Mouse (Mus musculus) embryo, embryonic 10.5 days (tissue): Measurements from ENCODE around the gene Pde4b.

Experiments
- DNase-seq: peaks from one replicate; pipeline ENCODE4 v3.0.0-alpha.2; 2015; ENCODE audit warnings: low spot score

Pde4b gene

DNA sequence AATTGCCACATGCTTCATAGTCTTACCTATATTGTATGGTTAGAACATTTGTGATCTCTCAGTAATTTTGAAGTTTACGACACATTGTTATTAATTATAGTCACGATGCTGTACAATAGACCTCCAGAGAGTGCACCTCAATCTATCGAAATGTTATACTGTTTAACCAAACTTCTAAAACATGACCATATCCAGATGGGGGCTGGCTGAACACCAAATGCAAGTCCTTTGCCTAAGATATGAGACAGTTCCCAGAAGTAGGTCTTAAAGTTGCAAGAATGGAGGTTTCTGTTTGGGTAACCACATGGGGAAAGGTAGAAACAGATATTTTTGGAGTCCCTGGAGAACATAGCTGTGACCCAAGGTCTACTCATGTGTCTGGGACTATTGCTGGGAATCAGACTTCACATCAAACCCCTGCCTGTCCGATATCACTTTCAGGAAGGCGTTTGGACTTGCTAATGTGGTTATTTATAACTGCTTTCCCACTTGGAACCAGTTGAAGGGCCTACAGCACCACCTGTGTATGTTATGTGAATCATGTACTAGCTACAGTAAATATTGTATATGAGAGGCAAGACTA lies 452.3 kb downstream of the Pde4b start:
- DNase-seq: no peak

GRCm38 (mm10) chr4:102542976-102543375 lies 455.6 kb downstream of the Pde4b start:
- no peak for DNase-seq

DNA sequence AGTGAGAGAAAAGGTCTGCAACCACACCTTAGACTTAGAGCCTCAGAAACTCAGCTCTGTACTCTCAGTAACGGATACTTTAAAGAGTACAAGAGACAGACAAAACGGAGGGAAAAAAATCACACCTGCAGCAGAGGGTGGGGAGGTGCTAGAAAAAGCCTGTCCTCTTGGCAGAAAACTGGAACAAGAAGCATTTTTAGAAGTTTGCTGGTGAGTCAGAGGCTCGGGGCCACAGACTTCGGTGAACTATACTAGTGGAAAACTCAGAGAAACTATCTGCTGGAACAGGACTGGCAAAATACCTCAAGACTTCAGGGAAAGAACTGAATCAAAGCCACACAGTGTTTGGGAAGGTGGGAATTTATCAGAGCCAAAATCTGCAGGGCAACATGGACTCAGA lies 457.9 kb downstream of the Pde4b start:
- DNase-seq: no peak

DNA sequence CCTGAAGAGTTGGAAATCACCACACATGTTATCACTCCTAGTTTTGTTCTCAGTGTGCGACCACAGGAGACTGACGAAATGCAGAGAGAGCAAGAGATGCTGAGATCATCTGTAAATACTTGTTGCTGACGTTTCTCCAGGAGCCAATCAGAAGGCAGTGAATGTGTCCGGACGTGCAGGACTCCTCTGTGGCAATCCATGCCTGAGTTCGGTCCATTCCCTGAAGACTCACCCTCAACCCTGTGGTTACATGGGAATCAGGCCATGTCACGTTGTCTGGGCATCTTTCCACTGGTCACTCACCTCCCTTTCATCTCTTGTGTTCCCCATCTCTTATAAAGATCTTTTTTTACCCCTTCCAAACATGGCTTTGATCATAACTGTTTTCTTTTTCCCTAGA lies 468.2 kb downstream of the Pde4b start:
- DNase-seq: no peak

DNA sequence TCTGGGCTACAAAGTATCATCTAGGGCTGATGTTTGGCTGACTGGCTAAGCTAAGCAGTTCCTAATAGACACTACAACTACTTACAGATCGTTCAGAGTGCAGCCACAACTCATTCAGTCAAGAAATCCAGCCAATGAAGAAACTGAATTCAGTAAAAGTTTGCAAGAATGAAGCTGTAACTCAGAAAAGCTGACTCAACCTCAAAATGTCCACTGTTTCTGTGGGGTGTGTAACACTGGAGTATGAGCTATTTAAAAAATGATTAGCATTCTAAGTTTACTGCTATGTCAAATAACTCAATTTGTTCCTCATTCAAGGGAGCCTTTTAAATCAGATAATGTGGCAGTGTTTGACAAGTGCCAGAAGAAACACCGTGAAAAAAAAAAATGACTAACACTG lies 469.7 kb downstream of the Pde4b start:
- DNase-seq: no peak

- DNase-seq: no peak
Observed at GRCm38 (mm10) chr4:102557508-102558220, 470.3 kb downstream of the Pde4b start.

DNA sequence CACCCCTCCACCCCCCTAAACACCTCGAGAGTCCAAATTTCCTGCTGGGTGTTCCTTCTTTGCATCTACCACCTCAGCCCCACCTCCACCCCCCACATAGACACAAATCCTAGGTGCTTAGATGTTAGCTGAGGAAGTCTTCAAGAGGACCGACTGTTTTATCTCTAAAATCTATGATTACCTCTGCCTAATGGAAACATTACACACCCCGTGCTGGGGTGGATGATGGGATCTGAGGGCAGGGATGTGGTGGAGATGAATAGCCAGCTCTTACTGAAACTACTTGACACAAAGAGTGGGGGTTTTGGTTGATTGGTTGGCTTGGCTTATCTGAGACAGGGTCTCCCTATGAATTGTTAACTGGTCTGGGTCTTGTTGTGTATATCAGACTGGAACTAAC lies 471.0 kb downstream of the Pde4b start:
- DNase-seq: no peak

- no peak for DNase-seq
Observed at GRCm38 (mm10) chr4:102560676-102561280, 473.4 kb downstream of the Pde4b start.

DNA sequence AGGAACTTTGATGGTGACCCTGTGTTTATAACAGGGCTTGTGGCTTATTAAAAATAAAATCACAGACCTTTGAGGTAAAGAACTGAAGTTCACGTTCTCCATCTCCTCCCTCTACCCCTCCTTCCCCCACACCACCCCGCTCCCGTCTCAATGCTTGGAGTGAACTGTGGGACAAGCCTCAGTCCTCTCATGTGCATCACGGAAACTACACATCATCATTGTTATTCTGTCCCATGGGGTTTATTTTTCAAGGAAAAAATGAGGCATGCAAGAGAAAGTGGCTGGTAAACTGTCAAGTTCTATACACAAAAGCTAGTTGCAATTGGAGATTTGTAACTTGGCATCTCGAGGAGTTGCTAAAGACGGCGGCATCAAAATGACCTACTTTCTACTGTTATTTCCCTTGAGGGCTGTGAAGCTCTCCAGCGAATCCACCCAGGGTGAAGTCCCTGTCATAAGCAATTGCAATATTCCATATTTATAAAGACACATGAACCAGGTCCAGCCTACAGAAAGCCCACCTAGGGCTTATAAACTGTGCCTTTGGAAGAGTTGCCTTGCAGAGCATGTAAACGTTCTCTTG lies 476.0 kb downstream of the Pde4b start:
- no peak for DNase-seq

DNA sequence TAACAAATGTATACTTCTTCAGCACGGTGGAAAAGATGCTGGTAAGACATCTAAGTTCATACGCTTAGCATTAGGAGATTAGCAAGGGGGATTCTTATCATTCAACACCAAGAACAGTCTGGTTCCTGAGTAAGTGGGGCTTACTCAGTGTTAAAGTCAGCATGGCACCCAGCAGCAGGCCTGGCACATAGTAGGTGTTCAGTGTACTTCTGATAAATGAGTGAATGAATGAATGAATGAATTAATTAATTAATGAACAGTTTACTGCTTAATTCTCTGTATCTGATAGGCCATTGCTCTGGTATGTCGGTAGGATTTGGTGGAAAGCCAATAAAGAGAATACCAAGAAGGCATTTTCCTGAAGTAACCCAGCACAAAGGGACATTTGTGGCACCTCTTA lies 476.9 kb downstream of the Pde4b start:
- DNase-seq: no peak

- no peak for DNase-seq
Observed at GRCm38 (mm10) chr4:102566421-102566820, 479.1 kb downstream of the Pde4b start.

GRCm38 (mm10) chr4:102567111-102567510 lies 479.8 kb downstream of the Pde4b start:
- DNase-seq: no peak

- DNase-seq: no peak
Observed at GRCm38 (mm10) chr4:102567676-102568254, 480.4 kb downstream of the Pde4b start.

DNA sequence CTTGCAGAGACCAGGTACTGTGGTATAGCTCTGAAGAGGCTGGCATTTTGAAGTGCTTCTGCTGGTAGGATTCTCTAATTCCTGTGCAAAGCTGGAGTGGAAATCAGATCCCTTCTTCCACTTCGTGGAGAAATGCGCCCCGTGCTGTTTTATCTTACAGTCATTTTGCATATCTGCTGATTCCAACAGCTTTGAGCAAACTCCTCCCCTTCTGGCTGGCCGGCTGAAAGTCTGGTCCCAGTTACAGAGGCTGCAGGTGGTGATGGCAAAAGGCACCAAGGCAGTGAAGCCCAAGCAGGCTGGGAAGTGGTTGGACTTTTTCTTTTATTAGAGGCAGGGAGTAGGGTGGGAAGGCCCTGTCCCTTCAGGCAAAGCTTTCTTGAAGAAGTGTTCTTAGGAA lies 481.2 kb downstream of the Pde4b start:
- peak; percentile 45 for DNase-seq

- DNase-seq: no peak
Observed at GRCm38 (mm10) chr4:102569101-102569583, 481.8 kb downstream of the Pde4b start.

DNA sequence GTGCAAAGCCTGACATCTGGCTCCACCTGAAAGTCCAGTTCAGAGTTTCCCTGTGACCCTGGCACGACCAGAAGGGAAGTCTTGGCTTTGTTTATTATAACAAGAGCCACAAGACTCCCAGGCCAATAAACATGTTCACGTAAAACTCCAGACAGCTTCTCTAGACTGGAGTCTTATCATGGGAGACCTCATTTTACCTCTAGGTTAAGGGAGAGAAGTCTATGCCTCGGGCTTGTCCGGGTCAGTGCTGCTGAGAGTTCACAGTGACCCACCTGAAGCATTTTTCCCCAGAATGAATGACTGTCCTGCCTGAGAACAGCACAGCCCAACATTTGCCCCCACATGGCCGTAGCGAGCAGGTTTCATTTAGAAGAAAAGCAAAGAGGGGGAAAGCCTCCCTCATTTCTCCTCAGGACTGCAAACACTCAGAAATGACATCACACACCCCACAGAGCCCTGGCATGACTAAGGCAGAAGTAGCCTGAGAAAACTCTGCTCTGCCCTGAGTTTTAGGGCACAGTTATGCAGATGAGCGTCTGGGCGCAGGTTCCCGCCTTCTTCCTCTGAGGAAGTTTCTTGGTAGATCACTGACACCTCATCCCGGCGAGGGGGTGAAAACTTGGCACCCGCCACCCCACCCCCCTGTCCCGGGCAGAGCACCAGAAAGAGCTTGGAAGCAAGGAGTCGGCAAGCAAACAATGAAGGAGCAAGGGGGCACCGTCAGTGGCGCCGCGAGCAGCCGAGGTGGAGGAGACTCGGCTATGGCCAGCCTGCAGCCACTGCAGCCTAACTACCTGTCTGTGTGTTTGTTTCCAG lies 482.8 kb downstream of the Pde4b start:
- DNase-seq: peak; percentile 78

DNA sequence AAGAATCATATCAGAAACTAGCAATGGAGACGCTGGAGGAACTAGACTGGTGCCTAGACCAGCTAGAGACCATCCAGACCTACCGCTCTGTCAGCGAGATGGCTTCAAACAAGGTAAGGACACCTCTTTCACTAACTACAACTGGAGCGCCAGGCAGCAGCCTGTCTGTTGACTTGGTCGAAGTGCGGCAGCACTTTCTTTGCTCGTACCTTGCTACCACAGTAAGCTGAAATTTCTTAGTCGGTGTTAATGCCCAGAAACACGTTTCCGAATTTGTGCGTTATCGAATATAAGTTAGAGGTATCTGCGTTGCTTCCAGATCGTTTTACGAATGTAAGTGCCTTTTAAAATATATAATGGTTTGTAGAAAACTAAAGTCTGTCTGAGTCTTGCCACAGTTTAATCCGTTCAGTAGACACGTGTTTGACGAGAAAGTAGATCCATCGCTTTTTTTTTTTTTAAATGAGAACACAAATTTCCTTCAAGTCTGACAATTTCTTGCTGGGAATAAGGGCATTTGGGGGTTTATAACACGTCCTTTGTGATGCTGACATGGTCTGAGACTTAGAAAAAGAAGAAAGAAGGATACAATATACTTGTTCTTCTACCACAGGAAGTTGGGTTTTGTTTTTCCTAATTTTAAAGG lies 483.5 kb downstream of the Pde4b start:
- DNase-seq: peak; percentile 68

DNA sequence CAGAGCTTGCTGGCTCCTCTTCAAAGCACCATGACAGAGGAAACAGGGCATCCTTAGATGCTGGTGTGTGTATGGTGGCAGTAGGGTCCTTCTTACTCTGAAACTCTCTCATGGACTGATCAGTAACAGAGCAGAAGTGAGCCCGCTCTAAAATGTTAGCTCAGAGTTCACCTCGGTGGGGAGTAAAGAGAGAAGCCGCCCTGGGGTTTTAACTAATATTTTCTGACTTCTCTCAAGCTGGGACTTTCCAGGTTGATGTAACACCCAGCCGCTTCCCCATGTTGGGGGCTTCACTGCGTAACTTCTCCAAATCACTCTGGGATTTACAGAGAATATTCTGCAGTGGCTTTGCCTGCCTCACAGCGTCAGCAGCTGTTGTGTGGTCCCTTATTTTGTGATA lies 484.7 kb downstream of the Pde4b start:
- no peak for DNase-seq

DNA sequence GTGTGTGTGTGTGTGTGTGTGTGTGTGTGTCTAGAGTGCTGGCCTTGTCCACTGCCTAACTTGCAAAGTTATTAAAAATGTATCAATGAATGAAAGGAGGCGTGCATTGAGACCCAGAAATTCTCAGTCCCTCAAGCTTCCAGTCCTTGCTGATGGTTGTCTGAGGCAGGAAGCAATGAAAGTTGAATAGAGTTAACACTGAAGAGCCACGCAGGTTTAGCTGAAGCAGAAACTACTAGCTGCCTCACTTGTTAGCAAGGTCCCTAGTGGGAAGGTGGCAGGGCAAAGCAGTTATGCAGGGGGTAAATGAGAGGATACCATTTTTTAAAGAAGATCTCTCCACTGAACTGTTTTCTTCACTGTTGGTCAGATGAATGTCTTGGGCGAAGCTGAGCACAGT lies 485.2 kb downstream of the Pde4b start:
- no peak for DNase-seq

- DNase-seq: no peak
Observed at GRCm38 (mm10) chr4:102573361-102573781, 486.0 kb downstream of the Pde4b start.

DNA sequence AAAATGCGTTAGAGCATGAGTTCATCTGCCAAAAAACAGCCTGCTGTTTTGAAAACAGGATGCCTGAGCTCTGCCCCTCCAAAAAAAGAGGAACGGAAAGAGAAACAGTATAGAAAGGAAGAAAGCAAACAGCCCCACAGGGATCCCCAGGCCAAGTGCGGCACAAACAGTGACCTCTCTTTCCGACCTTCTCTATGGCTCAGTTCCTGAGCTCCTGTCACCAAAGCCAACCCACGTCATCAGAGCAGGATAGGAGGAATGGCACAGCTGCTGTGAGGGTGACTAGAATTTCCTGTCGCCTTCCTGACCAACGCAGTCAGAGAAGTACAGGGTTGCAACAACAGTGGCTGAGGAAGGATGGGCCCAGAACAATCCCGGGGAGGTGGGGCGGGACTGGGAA lies 486.9 kb downstream of the Pde4b start:
- DNase-seq: no peak
